Mouse (Mus musculus) E14TG2a.4 (cell line): Measurements from ENCODE around the gene Apol7a.

Experiments
- CTCF ChIP-seq: conservative IDR thresholded peaks from 2 replicates; pipeline ENCODE4 v1.5.1; 2014; ENCODE audit warnings: low read length
- NANOG ChIP-seq: IDR thresholded peaks from 2 replicates; pipeline ENCODE4 v1.6.1; 2014; ENCODE audit warnings: borderline replicate concordance, low read length, mixed read lengths

- TF ChIP-seq CTCF (no peak), NANOG (no peak)
Measured at GRCm38 (mm10) chr15:77354496-77354847, 44.4 kb downstream of the Apol7a start.
